Mouse (Mus musculus) adrenal gland, adult 8-10 months (tissue): ENCODE results near the gene Olfr669. TPM values are rescaled to one million over a fixed set of nuclear protein-coding genes. Genes with fewer than 3 reads are reported as not detected.
A peak's percentile ranks its signal among the peaks of the same experiment; 100 is the strongest.
"Not testable (repeated sequence)": the region's sequence is repeated elsewhere in the genome, so short reads cannot be mapped to it uniquely, and the experiment has no call there.

Experiments
- DNase-seq: peaks from one replicate; pipeline ENCODE4 v3.0.0; 2022
- total RNA-seq, 4 experiments: library from RNA; stranded (reverse); gene quantifications; 2 replicates each; pipeline ENCODE4 v1.2.4; 2022

The Olfr669 gene
- not detected for total RNA-seq

- DNase-seq: no peak
These were observed at the start of gene Olfr669 for GRCm38 (mm10) chr7:104933940-104934339. Gene Olfr669 (plus strand): TSS chr7:104934240.

- DNase-seq: no peak
These were observed 38.2 kb upstream of the Olfr669 start, which contains the start of gene Olfr666 for GRCm38 (mm10) chr7:104895852-104896251. Gene Olfr666 (minus strand): TSS chr7:104895952.

- DNase-seq: no peak
These were observed 12.7 kb upstream of the Olfr669 start, which contains the start of gene Olfr667 for GRCm38 (mm10) chr7:104921382-104921781. Gene Olfr667 (minus strand): TSS chr7:104921482.

- DNase-seq: no peak
These were observed 6.1 kb upstream of the Olfr669 start, which contains the start of gene Olfr668 for GRCm38 (mm10) chr7:104927957-104928356. Gene Olfr668 (minus strand): TSS chr7:104928057.

- DNase-seq: not testable (repeated sequence)
These were observed 16.2 kb downstream of the Olfr669 start for GRCm38 (mm10) chr7:104950234-104950633.

GRCm38 (mm10) chr7:104962520-104962919 is 28.5 kb downstream of the Olfr669 start, which contains the start of gene Olfr670:
Gene Olfr670 (minus strand): TSS chr7:104962620.
- peak; percentile 1 for DNase-seq

GRCm38 (mm10) chr7:104972507-104972906 is 38.5 kb downstream of the Olfr669 start:
- DNase-seq: not testable (repeated sequence)

GRCm38 (mm10) chr7:104979026-104979425 is 45.0 kb downstream of the Olfr669 start, which contains the start of gene Olfr671:
Gene Olfr671 (minus strand): TSS chr7:104979126.
- DNase-seq: no peak

Other genes starting within 250 kb of the Olfr669 start
- not detected for gene Olfr661, start 247.7 kb upstream of the Olfr669 start, total RNA-seq
- not detected for gene Usp17le, start 156.8 kb upstream of the Olfr669 start, total RNA-seq
- not detected for gene Usp17lb, start 91.6 kb upstream of the Olfr669 start, total RNA-seq
- gene Usp17la, start 77.2 kb upstream of the Olfr669 start, total RNA-seq: not detected
- not detected for gene Olfr665, start 56.2 kb upstream of the Olfr669 start, total RNA-seq
- not detected for gene Olfr666, start 38.3 kb upstream of the Olfr669 start, total RNA-seq
- gene Olfr667, start 12.8 kb upstream of the Olfr669 start, total RNA-seq: not detected
- not detected for gene Olfr668, start 6.2 kb upstream of the Olfr669 start, total RNA-seq
- not detected for gene Olfr670, start 28.4 kb downstream of the Olfr669 start, total RNA-seq
- not detected for gene Olfr671, start 44.9 kb downstream of the Olfr669 start, total RNA-seq
- not detected for gene Olfr672, start 67.8 kb downstream of the Olfr669 start, total RNA-seq
- not detected for gene Olfr675, start 94.2 kb downstream of the Olfr669 start, total RNA-seq
- not detected for gene Olfr676, start 98.5 kb downstream of the Olfr669 start, total RNA-seq
- gene Olfr677, start 117.1 kb downstream of the Olfr669 start, total RNA-seq: not detected
- not detected for gene Olfr678, start 130.2 kb downstream of the Olfr669 start, total RNA-seq
- gene Olfr679, start 147.0 kb downstream of the Olfr669 start, total RNA-seq: not detected
- not detected for gene Olfr680-ps1, start 158.6 kb downstream of the Olfr669 start, total RNA-seq
- gene Olfr681, start 182.6 kb downstream of the Olfr669 start, total RNA-seq: not detected
- not detected for gene Olfr683, start 212.8 kb downstream of the Olfr669 start, total RNA-seq
- gene Olfr684, start 229.4 kb downstream of the Olfr669 start, total RNA-seq: not detected